Mouse (Mus musculus) lung, postnatal 0 days (tissue): Measurements from ENCODE around the gene Cd4.

Source experiments
- CTCF ChIP-seq: IDR thresholded peaks from 2 replicates; pipeline ENCODE4 v1.5.1; 2016; ENCODE audit warnings: antibody characterized with exemption, mild to moderate bottlenecking
- EP300 ChIP-seq: IDR thresholded peaks from 2 replicates; pipeline ENCODE4 v1.6.1; 2016; ENCODE audit warnings: antibody characterized with exemption, mild to moderate bottlenecking, control low read depth

- TF ChIP-seq EP300 (no peak), CTCF (no peak)
These were observed 33.4 kb downstream of the Cd4 start for GRCm38 (mm10) chr6:124854647-124855046.
